Mouse (Mus musculus): ENCODE results near the gene Panx2. TPM values are rescaled to one million over a fixed set of nuclear protein-coding genes. Genes with fewer than 3 reads are reported as not detected.

The Panx2 gene
- 0.07 TPM for polyA plus RNA-seq (2014; fragmentation: Illumina TruSeq; extraction: RNeasy Lipid Tissue Mini Kit (QIAGEN cat#74804); ENCODE audit: insufficient read depth, low read depth, low replicate concordance)

GRCm38 (mm10) chr15:89059161-89059931 lies at the start of gene Panx2:
Gene Panx2 (plus strand): TSS chr15:89059734.

GRCm38 (mm10) chr15:89074613-89075477 lies 15.3 kb downstream of the Panx2 start, which contains the start of gene Trabd:
Gene Trabd (plus strand): TSS chr15:89075124.

DNA sequence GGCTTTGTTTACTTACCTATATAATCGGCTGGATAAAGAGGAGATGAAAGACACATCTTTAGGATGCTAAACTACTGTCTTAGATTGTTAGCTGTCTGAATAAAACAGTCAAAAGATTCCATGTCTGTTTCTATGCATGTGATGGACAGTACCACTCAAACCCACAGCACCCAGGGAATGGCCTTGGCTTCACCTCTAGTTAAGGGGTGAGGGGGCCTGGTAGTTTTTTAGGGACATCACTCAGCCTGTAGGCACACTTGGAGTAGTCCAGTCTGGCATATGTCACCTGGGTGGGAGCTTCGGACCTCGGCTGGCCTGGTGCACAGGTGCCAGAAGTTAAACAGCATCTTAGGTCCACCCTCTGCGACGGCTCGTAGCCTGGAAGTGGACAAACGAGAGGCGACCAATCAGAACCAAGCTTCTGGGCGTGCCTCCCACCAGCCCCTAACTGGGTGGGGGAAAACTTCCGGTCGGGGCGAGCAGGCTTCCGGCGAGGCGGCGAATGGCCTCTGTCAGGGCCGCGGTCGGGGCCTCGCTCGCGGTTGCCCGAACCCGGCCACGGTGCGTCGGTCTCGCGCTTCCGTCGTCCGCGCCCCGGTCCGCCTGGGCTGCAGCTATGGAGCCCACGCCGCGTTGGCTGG lies 29.2 kb downstream of the Panx2 start, which contains the start of gene Selenoo:
Gene Selenoo (plus strand): TSS at position 478 of the 641 bp plus-strand sequence.

DNA sequence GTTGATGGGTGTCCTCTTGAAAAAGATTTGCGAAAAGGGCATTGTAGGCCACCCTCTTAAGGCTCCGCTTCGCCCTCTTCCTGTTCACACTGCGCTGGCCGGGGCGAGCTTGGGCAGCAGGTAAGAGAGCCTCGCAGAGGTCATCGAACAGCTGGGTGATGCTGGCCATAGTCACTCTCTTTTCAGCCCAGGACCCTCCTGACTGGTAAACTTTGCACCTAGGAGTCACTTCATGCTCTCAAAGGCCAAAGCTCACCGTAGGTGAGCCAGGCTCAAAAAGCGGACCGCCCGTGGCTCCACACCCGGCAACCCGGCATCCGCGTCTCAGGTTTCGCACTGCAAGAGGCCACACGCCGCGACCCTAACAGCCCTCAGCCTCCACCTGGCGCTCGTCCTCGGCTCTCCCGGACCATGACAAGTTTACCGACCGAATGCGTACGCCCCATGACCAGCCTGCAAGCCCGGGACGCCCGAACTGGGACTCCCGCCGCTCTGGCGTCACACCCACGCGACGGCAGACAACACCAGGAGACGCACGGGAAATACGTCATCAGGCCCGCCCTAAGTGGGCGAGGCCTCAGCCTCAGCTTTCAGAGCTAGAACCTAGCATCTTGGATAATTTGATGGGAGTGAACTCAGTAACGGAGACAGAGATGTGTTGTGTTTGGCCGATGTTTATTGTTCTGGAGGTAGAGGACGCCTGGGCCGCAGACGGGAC lies 63.3 kb downstream of the Panx2 start, which contains the start of gene Tubgcp6:
Gene Tubgcp6 (minus strand): TSS at position 464 of the 718 bp plus-strand sequence.

Other genes starting within 250 kb of the Panx2 start
- gene Alg12, start 240.4 kb upstream of the Panx2 start, polyA plus RNA-seq (2014; fragmentation: Illumina TruSeq; extraction: RNeasy Lipid Tissue Mini Kit (QIAGEN cat#74804); ENCODE audit: insufficient read depth, low read depth, low replicate concordance) = 6.3 TPM
- gene Creld2, start 240.1 kb upstream of the Panx2 start, polyA plus RNA-seq (2014; fragmentation: Illumina TruSeq; extraction: RNeasy Lipid Tissue Mini Kit (QIAGEN cat#74804); ENCODE audit: insufficient read depth, low read depth, low replicate concordance) = 55.8 TPM
- 32.6 TPM for gene Pim3, start 197.5 kb upstream of the Panx2 start, polyA plus RNA-seq (2014; fragmentation: Illumina TruSeq; extraction: RNeasy Lipid Tissue Mini Kit (QIAGEN cat#74804); ENCODE audit: insufficient read depth, low read depth, low replicate concordance)
- gene Ttll8, start 105.3 kb upstream of the Panx2 start, polyA plus RNA-seq (2014; fragmentation: Illumina TruSeq; extraction: RNeasy Lipid Tissue Mini Kit (QIAGEN cat#74804); ENCODE audit: insufficient read depth, low read depth, low replicate concordance) = 0.12 TPM
- 30.7 TPM for gene Mlc1, start 80.7 kb upstream of the Panx2 start, polyA plus RNA-seq (2014; fragmentation: Illumina TruSeq; extraction: RNeasy Lipid Tissue Mini Kit (QIAGEN cat#74804); ENCODE audit: insufficient read depth, low read depth, low replicate concordance)
- 0.38 TPM for gene Mov10l1, start 76.8 kb upstream of the Panx2 start, polyA plus RNA-seq (2014; fragmentation: Illumina TruSeq; extraction: RNeasy Lipid Tissue Mini Kit (QIAGEN cat#74804); ENCODE audit: insufficient read depth, low read depth, low replicate concordance)
- gene Trabd, start 15.4 kb downstream of the Panx2 start, polyA plus RNA-seq (2014; fragmentation: Illumina TruSeq; extraction: RNeasy Lipid Tissue Mini Kit (QIAGEN cat#74804); ENCODE audit: insufficient read depth, low read depth, low replicate concordance) = 38.3 TPM
- gene Selenoo, start 29.4 kb downstream of the Panx2 start, polyA plus RNA-seq (2014; fragmentation: Illumina TruSeq; extraction: RNeasy Lipid Tissue Mini Kit (QIAGEN cat#74804); ENCODE audit: insufficient read depth, low read depth, low replicate concordance) = 16.0 TPM
- gene Tubgcp6, start 63.4 kb downstream of the Panx2 start, polyA plus RNA-seq (2014; fragmentation: Illumina TruSeq; extraction: RNeasy Lipid Tissue Mini Kit (QIAGEN cat#74804); ENCODE audit: insufficient read depth, low read depth, low replicate concordance) = 6.4 TPM
- gene Hdac10, start 69.0 kb downstream of the Panx2 start, polyA plus RNA-seq (2014; fragmentation: Illumina TruSeq; extraction: RNeasy Lipid Tissue Mini Kit (QIAGEN cat#74804); ENCODE audit: insufficient read depth, low read depth, low replicate concordance) = 10.1 TPM
- 26.9 TPM for gene Mapk12, start 81.0 kb downstream of the Panx2 start, polyA plus RNA-seq (2014; fragmentation: Illumina TruSeq; extraction: RNeasy Lipid Tissue Mini Kit (QIAGEN cat#74804); ENCODE audit: insufficient read depth, low read depth, low replicate concordance)
- gene Mapk11, start 89.9 kb downstream of the Panx2 start, polyA plus RNA-seq (2014; fragmentation: Illumina TruSeq; extraction: RNeasy Lipid Tissue Mini Kit (QIAGEN cat#74804); ENCODE audit: insufficient read depth, low read depth, low replicate concordance) = 8.1 TPM
- gene Plxnb2, start 121.1 kb downstream of the Panx2 start, polyA plus RNA-seq (2014; fragmentation: Illumina TruSeq; extraction: RNeasy Lipid Tissue Mini Kit (QIAGEN cat#74804); ENCODE audit: insufficient read depth, low read depth, low replicate concordance) = 120 TPM
- 3.5 TPM for gene Dennd6b, start 136.8 kb downstream of the Panx2 start, polyA plus RNA-seq (2014; fragmentation: Illumina TruSeq; extraction: RNeasy Lipid Tissue Mini Kit (QIAGEN cat#74804); ENCODE audit: insufficient read depth, low read depth, low replicate concordance)
- gene Ppp6r2, start 151.8 kb downstream of the Panx2 start, polyA plus RNA-seq (2014; fragmentation: Illumina TruSeq; extraction: RNeasy Lipid Tissue Mini Kit (QIAGEN cat#74804); ENCODE audit: insufficient read depth, low read depth, low replicate concordance) = 13.9 TPM

All from lung, adult 10 weeks (tissue).